ENCODE assay signal across 25 mouse cellular contexts in the genomic region with DNA sequence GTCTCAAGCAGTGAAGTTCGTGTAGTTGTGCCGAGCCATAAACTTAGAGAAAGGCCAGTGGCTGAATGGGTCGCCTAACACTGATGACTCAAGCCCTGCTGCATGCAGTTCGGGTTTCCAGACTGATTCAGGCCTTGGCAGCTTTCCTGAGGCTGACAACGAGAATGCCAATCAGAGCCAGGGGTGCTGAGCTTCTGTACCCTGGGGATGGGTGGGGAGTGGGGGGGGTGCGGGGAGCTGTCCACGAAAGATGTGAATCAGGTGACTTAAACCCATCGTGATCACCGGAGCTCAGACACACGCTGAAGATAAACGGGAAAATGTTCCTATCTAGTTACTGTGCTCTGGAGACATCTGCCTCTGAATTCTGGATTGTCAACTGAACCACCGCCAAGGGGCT. TPM values are rescaled to one million over a fixed set of nuclear protein-coding genes. Genes with fewer than 3 reads are reported as not detected.
A peak's percentile ranks its signal among the peaks of the same experiment; 100 is the strongest.
DNase-seq lines count a peak whose midpoint lies in the region; ATAC-seq lines count a peak whose summit lies in the region.
"Had no signal": no experiment of that assay in that cellular context is flagged by ENCODE, and none has a peak within 500 bp of the region (broad histone marks: within the 10 kb centered on the region; RNA-seq: fewer than 3 reads in every experiment).

No protein-coding gene starts in this region.

- H3K4me3 ChIP-seq in midbrain, embryonic 11.5 days (ENCODE audit: low read depth, low read length): no peak overlapping the region
- H3K4me3 ChIP-seq: embryonic facial prominence, embryonic 10.5 days; heart, adult 2 months; liver, embryonic 15.5 days; stomach, embryonic 15.5 days had no signal

- peak; percentile 22 for DNase-seq in heart, postnatal 4 days
- no peak for DNase-seq in heart, postnatal 25 days (ENCODE audit: low spot score)
- peak; percentile 63 for DNase-seq in adrenal gland, postnatal 10 days
- peak; percentile 62 to 69 for DNase-seq in gastrocnemius, adult 8-10 months (ENCODE audit: low spot score in 2 of 2)
- no peak for DNase-seq in right cerebral cortex, adult 18-20 months
- DNase-seq in midbrain, embryonic 11.5 days (ENCODE audit: low spot score, missing footprints): no peak
- no peak for DNase-seq in frontal cortex, postnatal 14 days (ENCODE audit: low spot score in 2 of 2)
- DNase-seq: cerebellum, adult 18-20 months; cerebellum, postnatal 36 days; forebrain, postnatal 0 days; kidney, adult 2 months; kidney, postnatal 36 days; midbrain, embryonic 14.5 days; spleen, adult 18-20 months; thymus, adult 2 months had no signal

- no peak overlapping the region for H3K9ac ChIP-seq in midbrain, embryonic 11.5 days (ENCODE audit: low read length)
- H3K9ac ChIP-seq: forebrain, postnatal 0 days; liver, embryonic 15.5 days; stomach, embryonic 15.5 days had no signal

- no peaks in the 10 kb centered on the region for H3K9me3 ChIP-seq in midbrain, embryonic 11.5 days (ENCODE audit: control insufficient read depth, low read length)
- H3K9me3 ChIP-seq: embryonic facial prominence, embryonic 10.5 days; G1E; liver, embryonic 15.5 days; stomach, embryonic 15.5 days had no signal

- H3K27me3 ChIP-seq in midbrain, embryonic 11.5 days (ENCODE audit: control insufficient read depth, insufficient read depth, low read length): no peaks in the 10 kb centered on the region
- H3K27me3 ChIP-seq: liver, embryonic 15.5 days; stomach, embryonic 15.5 days had no signal

- H3K4me1 ChIP-seq in midbrain, embryonic 11.5 days (ENCODE audit: control insufficient read depth, insufficient read depth, low read length): no peaks in the 10 kb centered on the region
- H3K4me1 ChIP-seq: embryonic facial prominence, embryonic 10.5 days; liver, embryonic 15.5 days; stomach, embryonic 15.5 days had no signal

- no peak overlapping the region for H3K27ac ChIP-seq in midbrain, embryonic 11.5 days (ENCODE audit: low read depth, low read length)
- H3K27ac ChIP-seq: embryonic facial prominence, embryonic 10.5 days; heart, adult 2 months; hindbrain, postnatal 0 days; liver, embryonic 15.5 days; stomach, embryonic 15.5 days had no signal

- no peak overlapping the region for H3K4me2 ChIP-seq in midbrain, embryonic 11.5 days
- H3K4me2 ChIP-seq: liver, embryonic 15.5 days; stomach, embryonic 15.5 days had no signal

- H3K36me3 ChIP-seq in midbrain, embryonic 11.5 days (ENCODE audit: control insufficient read depth, insufficient read depth, low read length): no peaks in the 10 kb centered on the region
- H3K36me3 ChIP-seq: embryonic facial prominence, embryonic 10.5 days; G1E; liver, embryonic 15.5 days; stomach, embryonic 15.5 days had no signal

- ATAC-seq in midbrain, embryonic 11.5 days (ENCODE audit: low FRiP score): no peak
- ATAC-seq: CD4-positive, CD25-positive, alpha-beta regulatory T cell, adult 4 months; forebrain, postnatal 0 days; hindbrain, postnatal 0 days; lung, postnatal 0 days had no signal

- intact Hi-C loops in heart, postnatal 25 days (cut with DNase I): no loop called here

- WGBS in midbrain, embryonic 11.5 days: 83% methylated on average over 12 of the region's 12 CpGs

RNA-seq across cellular contexts. Expression of a gene that starts 19.3 kb away (rescaled TPM):
- total RNA-seq in heart, postnatal 4 days (2021): 10 to 100 TPM; 45.2 to 45.8 TPM
- 10 to 100 TPM; 31.4 to 34.6 TPM for total RNA-seq in heart, postnatal 25 days (2021)
- total RNA-seq in adrenal gland, postnatal 10 days (2021): 10 to 100 TPM; 76.3 to 89.6 TPM
- 10 to 100 TPM; 20.7 to 23.3 (median 21.2) TPM for total RNA-seq in gastrocnemius, adult 8-10 months (2022)
- polyA plus RNA-seq in midbrain, embryonic 11.5 days (2014; fragmentation: Nextera tagmentation; extraction: Ambion mirVana): 53.9 and 54.6 TPM in 2 replicates

RNA-seq across cellular contexts. Expression of a gene that starts 20.6 kb away (rescaled TPM):
- 10 to 100 TPM; 69.3 to 75.7 TPM for total RNA-seq in heart, postnatal 4 days (2021)
- 100 to 1,000 TPM; 101 to 108 TPM for total RNA-seq in heart, postnatal 25 days (2021)
- total RNA-seq in adrenal gland, postnatal 10 days (2021): 10 to 100 TPM in 1 of 2 experiments, 1 to 10 TPM in 1; 3.8 to 14.6 TPM
- total RNA-seq in gastrocnemius, adult 8-10 months (2022): 100 to 1,000 TPM; 285 to 333 (median 306) TPM
- polyA plus RNA-seq in midbrain, embryonic 11.5 days (2014; fragmentation: Nextera tagmentation; extraction: Ambion mirVana): 0.12 TPM in 1 of 2 replicates, not detected in the other
- total RNA-seq: G1E; megakaryocyte progenitor cell, adult 5-6 weeks; neutrophil, adult 5-6 weeks had no signal
- polyA plus RNA-seq: CD4-positive, CD25-positive, alpha-beta regulatory T cell, adult 4 months; embryonic facial prominence, embryonic 10.5 days; G1E had no signal

Comparison
In these comparisons a context has a peak if more than half of its experiments do, and no peak if none do; other contexts are left out.
1. DNase-seq: peak in heart, postnatal 4 days (single experiment), adrenal gland, postnatal 10 days (single experiment) and gastrocnemius, adult 8-10 months (2 of 2); none in heart, postnatal 25 days (single experiment), right cerebral cortex, adult 18-20 months (single experiment), midbrain, embryonic 11.5 days (single experiment) and frontal cortex, postnatal 14 days (0 of 2).
2. RNA of a gene that starts 20.6 kb away (total RNA-seq): 285 to 333 TPM in gastrocnemius, adult 8-10 months, 101 to 108 TPM in heart, postnatal 25 days and 69.3 to 75.7 TPM in heart, postnatal 4 days; 3.8 to 14.6 TPM in adrenal gland, postnatal 10 days; every median in the first group is over 4 times any median in the second.